Mouse (Mus musculus): ENCODE results near the gene Tmem229a. TPM values are rescaled to one million over a fixed set of nuclear protein-coding genes. Genes with fewer than 3 reads are reported as not detected.

Tmem229a gene
- not detected in 2 replicates for total RNA-seq (2012; rRNA removed)
- polyA plus RNA-seq (2012; ENCODE audit: insufficient read depth in 1 of 2, insufficient read length in 2 of 2, low read depth in 1 of 2, low replicate concordance in 2 of 2, missing spikeins in 1 of 2), result not detected

- Histone ChIP-seq H3K27me3 (ENCODE audit: control insufficient read depth in 1 of 2, insufficient read depth in 2 of 2, low read length in 2 of 2) (no peaks in the 10 kb centered on the region), H3K9ac (ENCODE audit: control insufficient read depth, low read depth, low read length, poor library complexity, severe bottlenecking) (no peak within 1 kb of the TSS), H3K36me3 (ENCODE audit: control insufficient read depth in 1 of 2, insufficient read depth in 2 of 2, low read length in 2 of 2) (no peaks in the 10 kb centered on the region), H3K79me2 (ENCODE audit: control insufficient read depth, insufficient read depth, low read length, poor library complexity) (no peaks in the 10 kb centered on the region), H3K9me3 (replicated peaks; ENCODE audit: insufficient read depth, low read length) (no peaks in the 10 kb centered on the region), H3K27ac (ENCODE audit: control insufficient read depth, low read depth, low read length) (no peak within 1 kb of the TSS), H3K4me1 (ENCODE audit: control insufficient read depth in 1 of 2, insufficient read depth in 2 of 2, low read length in 2 of 2) (no peaks in the 10 kb centered on the region), H3K4me3 (ENCODE audit: control insufficient read depth in 1 of 2, insufficient read depth in 1 of 2, low read depth in 2 of 2, low read length in 2 of 2) (no peak within 1 kb of the TSS)
- DNase-seq (ENCODE audit: low read depth, low spot score), result no peak
- TF ChIP-seq MYB (IDR thresholded peaks at IDR 0.05; ENCODE audit: low read depth, low read length) (no peak), MXI1 (IDR thresholded peaks at IDR 0.05; ENCODE audit: low read depth, low read length) (no peak), ZKSCAN1 (IDR thresholded peaks at IDR 0.05; ENCODE audit: low read depth, low read length) (no peak)
These were observed at the start of gene Tmem229a for GRCm38 (mm10) chr6:24955946-24956585. Gene Tmem229a (minus strand): TSS chr6:24956297.

- no peak overlapping the region for H3K27ac ChIP-seq (ENCODE audit: control insufficient read depth, low read depth, low read length)
- no peak for TF ChIP-seq ZMIZ1 (IDR thresholded peaks at IDR 0.05; ENCODE audit: low read depth, low read length)
- TF ChIP-seq SMC3 (IDR thresholded peaks at IDR 0.05; ENCODE audit: low read depth, low read length), result no peak
- TF ChIP-seq MAX (IDR thresholded peaks at IDR 0.05; ENCODE audit: low read length), result no peak
- TF ChIP-seq POLR2A (IDR thresholded peaks at IDR 0.05; ENCODE audit: control insufficient read depth in 1 of 2, insufficient read depth in 1 of 2, low read depth in 1 of 2, low read length in 2 of 2, poor library complexity in 1 of 2), result no peak
- TF ChIP-seq GATA1 (IDR thresholded peaks at IDR 0.05; ENCODE audit: low read depth, low read length), result no peak
- no peak for TF ChIP-seq USF2 (IDR thresholded peaks at IDR 0.05; ENCODE audit: borderline replicate concordance in 1 of 2, insufficient read depth in 1 of 2, low read depth in 1 of 2, low read length in 2 of 2)
- no peak for TF ChIP-seq RCOR1 (IDR thresholded peaks at IDR 0.05; ENCODE audit: low read depth, low read length)
- no peak for TF ChIP-seq TCF12 (IDR thresholded peaks at IDR 0.05; ENCODE audit: low read depth, low read length)
- H3K4me3 ChIP-seq (ENCODE audit: control insufficient read depth in 1 of 2, insufficient read depth in 1 of 2, low read depth in 2 of 2, low read length in 2 of 2), result no peak overlapping the region
- no peaks in the 10 kb centered on the region for H3K79me2 ChIP-seq (ENCODE audit: control insufficient read depth, insufficient read depth, low read length, poor library complexity)
- DNase-seq (ENCODE audit: low read depth, low spot score), result no peak
- H3K27me3 ChIP-seq (ENCODE audit: control insufficient read depth in 1 of 2, insufficient read depth in 2 of 2, low read length in 2 of 2), result no peaks in the 10 kb centered on the region
- H3K9ac ChIP-seq (ENCODE audit: control insufficient read depth, low read depth, low read length, poor library complexity, severe bottlenecking), result no peak overlapping the region
- H3K9me3 ChIP-seq (replicated peaks; ENCODE audit: insufficient read depth, low read length), result no peaks in the 10 kb centered on the region
- no peaks in the 10 kb centered on the region for H3K36me3 ChIP-seq (ENCODE audit: control insufficient read depth in 1 of 2, insufficient read depth in 2 of 2, low read length in 2 of 2)
- H3K4me1 ChIP-seq (ENCODE audit: control insufficient read depth in 1 of 2, insufficient read depth in 2 of 2, low read length in 2 of 2), result no peaks in the 10 kb centered on the region
These were observed 37.7 kb upstream of the Tmem229a start for GRCm38 (mm10) chr6:24993754-24994153.

GRCm38 (mm10) chr6:24989836-24990235 is 33.7 kb upstream of the Tmem229a start:
- no peak overlapping the region for H3K4me3 ChIP-seq (ENCODE audit: control insufficient read depth in 1 of 2, insufficient read depth in 1 of 2, low read depth in 2 of 2, low read length in 2 of 2)
- H3K9ac ChIP-seq (ENCODE audit: control insufficient read depth, low read depth, low read length, poor library complexity, severe bottlenecking), result no peak overlapping the region
- H3K4me1 ChIP-seq (ENCODE audit: control insufficient read depth in 1 of 2, insufficient read depth in 2 of 2, low read length in 2 of 2), result no peaks in the 10 kb centered on the region
- no peaks in the 10 kb centered on the region for H3K79me2 ChIP-seq (ENCODE audit: control insufficient read depth, insufficient read depth, low read length, poor library complexity)
- no peaks in the 10 kb centered on the region for H3K36me3 ChIP-seq (ENCODE audit: control insufficient read depth in 1 of 2, insufficient read depth in 2 of 2, low read length in 2 of 2)
- no peak for TF ChIP-seq ZNF384 (IDR thresholded peaks at IDR 0.05; ENCODE audit: low read depth, low read length)
- TF ChIP-seq TBP (IDR thresholded peaks at IDR 0.05; ENCODE audit: low read depth, low read length), result no peak
- TF ChIP-seq SMC3 (IDR thresholded peaks at IDR 0.05; ENCODE audit: low read depth, low read length), result no peak
- no peak for TF ChIP-seq JUND (IDR thresholded peaks at IDR 0.05; ENCODE audit: low read depth, low read length)
- H3K9me3 ChIP-seq (replicated peaks; ENCODE audit: insufficient read depth, low read length), result no peaks in the 10 kb centered on the region
- no peak overlapping the region for H3K27ac ChIP-seq (ENCODE audit: control insufficient read depth, low read depth, low read length)
- no peak for DNase-seq (ENCODE audit: low read depth, low spot score)
- no peaks in the 10 kb centered on the region for H3K27me3 ChIP-seq (ENCODE audit: control insufficient read depth in 1 of 2, insufficient read depth in 2 of 2, low read length in 2 of 2)

All from MEL (cell line).